Mouse (Mus musculus) heart, postnatal 25 days (tissue): ENCODE results near the gene Calcoco1. TPM values are rescaled to one million over a fixed set of nuclear protein-coding genes. Genes with fewer than 3 reads are reported as not detected.
"Not testable (repeated sequence)": the region's sequence is repeated elsewhere in the genome, so short reads cannot be mapped to it uniquely, and the experiment has no call there.

Experiments
- DNase-seq: peaks from one replicate; pipeline ENCODE4 v3.0.0; 2022; ENCODE audit warnings: low spot score
- intact Hi-C: fragments of 180-260 bp; cut with DNase I; formaldehyde crosslinking; loops from one replicate; pipeline ENCODE4 v1.15.1; 2025
- total RNA-seq, 2 experiments: library from RNA; stranded (reverse); gene quantifications; 2 replicates each; pipeline ENCODE4 v1.2.3; 2021

Gene Calcoco1
- total RNA-seq, 2 experiments from 2014 or later, result 93.5 to 106 TPM

DNA sequence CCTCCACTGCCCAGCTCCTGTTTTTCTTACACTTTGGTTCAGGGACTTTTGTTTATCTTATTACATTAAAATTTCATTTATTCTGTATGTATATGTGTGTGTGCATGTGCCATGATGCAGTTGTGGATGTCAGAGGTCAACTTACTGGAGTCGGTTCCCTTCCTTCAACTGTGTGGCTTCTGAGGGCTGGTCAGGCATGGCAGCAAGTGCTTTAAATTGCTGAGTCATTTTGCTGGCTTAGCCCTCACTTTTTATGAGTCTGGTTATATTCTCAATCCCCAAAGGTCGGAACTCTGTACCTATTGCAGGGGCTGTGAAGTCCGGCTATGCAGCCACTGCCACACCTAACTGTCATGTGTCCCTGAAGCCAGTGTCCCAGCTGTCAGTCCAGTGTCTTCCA lies 19.0 kb downstream of the Calcoco1 start:
- DNase-seq, result no peak

DNA sequence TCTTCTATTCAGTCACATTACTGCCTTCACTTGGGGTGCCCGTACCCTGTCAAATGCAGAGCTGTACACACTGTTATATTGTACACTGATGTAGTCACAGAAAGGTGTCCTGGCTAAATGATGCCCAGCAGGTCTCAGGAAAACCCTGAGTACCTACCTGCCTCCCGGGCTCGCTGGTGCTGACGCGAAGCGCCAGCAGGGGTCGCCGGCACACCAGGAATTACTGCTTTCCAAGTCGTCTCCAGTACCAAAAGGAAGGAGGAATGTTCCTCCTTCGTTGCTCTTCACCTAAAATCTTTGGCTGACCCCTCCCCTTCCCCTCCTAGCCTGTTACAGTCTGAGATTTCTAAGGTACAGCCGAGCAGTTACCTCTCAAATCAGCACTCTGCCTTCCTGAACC lies 23.8 kb downstream of the Calcoco1 start:
- DNase-seq, result no peak
- intact Hi-C loops, result loop anchor here (1.0 to 10.0 kb wide), 2 partner anchors 44 to 257 kb away; partner anchors contain the start of gene Hoxc11

More for the DNA sequence above, 19.0 kb downstream of the Calcoco1 start:
- intact Hi-C loops, result no loop called here

DNA sequence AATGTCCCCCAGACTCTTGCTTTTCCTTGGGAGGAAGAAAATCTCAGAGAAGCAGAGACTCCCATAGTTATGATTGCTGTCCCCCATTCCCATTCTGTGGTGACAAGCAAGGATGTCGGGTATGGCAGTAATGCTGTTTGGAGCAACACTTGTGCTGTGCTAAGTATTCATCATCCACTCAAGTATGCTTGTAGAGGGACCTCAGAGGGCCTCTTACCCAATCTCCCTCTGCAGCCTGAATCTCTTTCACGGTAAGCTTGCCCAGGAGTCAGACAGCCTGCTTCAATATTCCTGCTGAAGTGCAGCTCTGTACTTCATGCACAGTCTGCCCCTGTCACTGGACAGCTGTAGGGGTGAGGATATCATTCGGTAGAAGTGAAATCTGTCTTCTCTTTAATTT lies 25.1 kb downstream of the Calcoco1 start:
- intact Hi-C loops, result loop anchor here (10.0 kb wide), 1 partner anchor 258 kb away; the partner anchor contains the start of gene Hoxc11
- no peak for DNase-seq

DNA sequence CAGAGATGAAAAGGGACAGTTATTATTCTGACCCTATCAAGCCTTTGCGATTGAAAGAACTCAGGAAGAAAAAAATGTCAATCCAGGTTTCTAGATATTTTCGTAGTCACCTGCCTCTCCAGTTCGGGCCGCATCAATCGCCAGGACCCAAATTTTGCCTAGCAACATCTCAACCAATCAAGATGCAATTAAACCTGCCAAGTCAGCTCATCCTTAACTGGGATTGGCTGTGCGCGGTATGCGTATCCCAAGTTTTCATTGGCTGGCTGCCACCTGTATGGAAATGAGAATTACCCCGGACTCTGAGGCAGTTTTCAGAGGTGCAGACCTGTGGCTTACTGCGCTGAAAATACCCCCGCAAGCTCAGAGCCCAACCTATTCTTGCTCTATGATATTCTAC lies 28.4 kb downstream of the Calcoco1 start:
- peak; percentile 17 for DNase-seq
- intact Hi-C loops, result loop anchor here (10.0 kb wide), 1 partner anchor 261 kb away; the partner anchor contains the start of gene Hoxc11

DNA sequence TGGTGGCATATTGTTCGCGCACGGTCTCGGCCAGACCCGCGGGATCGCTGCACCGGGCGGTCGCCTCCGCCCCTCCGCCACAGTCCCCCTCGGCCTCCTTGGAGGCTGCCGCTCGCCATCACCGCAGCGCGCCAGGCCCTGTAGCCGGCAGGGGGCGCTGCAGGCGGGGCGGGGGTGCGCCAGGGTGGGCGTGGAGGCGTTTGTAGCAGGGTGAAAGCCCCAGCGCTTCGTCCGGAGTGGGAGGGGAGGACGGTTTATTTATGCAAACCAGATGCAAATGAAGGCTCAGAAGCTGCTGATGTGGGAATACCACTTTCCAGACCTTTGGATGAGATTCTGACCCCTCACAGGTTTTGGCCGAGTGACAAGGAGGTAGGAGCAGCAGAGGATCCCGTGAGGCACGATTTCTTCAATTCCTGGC lies 29.0 kb downstream of the Calcoco1 start:
- DNase-seq, result peak; percentile 17
- intact Hi-C loops, result loop anchor here (10.0 kb wide), 1 partner anchor 262 kb away; the partner anchor contains the start of gene Hoxc11

DNA sequence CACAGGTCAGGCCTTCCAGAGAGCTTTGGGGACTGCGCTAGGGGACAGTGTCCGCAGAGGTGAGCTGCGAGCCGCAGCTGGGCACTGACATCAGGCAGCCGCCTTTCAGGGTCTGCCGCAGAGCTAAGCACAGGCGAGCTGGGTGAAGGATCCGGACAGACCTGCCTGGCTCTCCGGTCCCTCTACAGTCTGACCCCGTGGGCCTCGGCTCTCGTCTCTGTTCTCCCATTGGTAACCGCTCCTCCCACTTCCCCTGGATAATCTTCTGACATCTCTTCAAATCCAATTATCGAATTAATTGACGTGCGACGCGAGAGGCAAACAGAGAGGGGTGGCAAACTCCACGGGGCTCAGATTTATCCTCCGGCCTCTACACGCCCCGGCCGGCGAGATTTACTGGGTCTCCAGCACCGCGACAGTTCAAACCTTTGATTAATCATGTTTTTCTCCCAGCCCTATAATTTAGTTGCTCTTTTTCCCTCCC lies 29.6 kb downstream of the Calcoco1 start:
- intact Hi-C loops, result loop anchor here (10.0 kb wide), 1 partner anchor 262 kb away; the partner anchor contains the start of gene Hoxc11
- no peak for DNase-seq

DNA sequence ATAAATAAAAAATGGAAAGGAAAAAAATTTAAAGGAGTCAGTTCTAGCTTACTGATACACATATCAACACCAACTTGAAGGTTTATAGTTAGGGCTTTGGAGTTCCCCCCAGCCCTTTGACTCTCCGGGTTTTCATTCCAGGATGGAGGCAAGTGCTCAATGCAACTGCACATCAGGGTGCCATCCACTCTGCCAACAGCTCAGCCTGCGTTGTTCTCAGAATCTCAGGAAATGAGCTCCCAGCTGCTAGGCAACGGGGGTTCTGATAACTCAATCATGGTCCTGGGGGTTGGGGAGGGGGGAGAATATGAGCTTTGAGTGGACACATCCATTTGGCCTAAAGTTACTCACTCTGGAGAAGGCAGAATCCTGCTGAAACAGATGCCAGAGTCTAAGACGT lies 36.2 kb downstream of the Calcoco1 start:
- intact Hi-C loops, result no loop called here
- DNase-seq, result no peak

DNA sequence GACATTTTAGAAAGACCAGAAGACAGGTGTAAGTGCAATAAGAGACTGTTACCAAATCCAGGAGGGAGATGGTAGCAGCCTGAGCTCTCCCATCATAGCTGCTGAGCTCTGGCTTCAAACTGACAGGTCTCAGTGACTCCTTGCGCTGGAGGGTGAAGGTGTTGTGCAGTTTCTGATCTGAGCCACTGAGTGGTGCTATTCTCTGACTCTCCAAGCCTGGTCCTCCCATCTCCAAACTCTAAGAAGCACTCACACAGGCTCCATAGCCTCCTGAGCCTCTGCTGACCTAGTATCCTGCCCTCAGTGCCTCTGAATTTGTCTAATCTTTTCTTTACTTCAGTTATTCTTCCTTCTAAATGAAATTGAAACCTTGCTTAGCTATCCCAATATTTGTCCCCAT lies 38.3 kb downstream of the Calcoco1 start:
- no peak for DNase-seq
- intact Hi-C loops, result no loop called here

DNA sequence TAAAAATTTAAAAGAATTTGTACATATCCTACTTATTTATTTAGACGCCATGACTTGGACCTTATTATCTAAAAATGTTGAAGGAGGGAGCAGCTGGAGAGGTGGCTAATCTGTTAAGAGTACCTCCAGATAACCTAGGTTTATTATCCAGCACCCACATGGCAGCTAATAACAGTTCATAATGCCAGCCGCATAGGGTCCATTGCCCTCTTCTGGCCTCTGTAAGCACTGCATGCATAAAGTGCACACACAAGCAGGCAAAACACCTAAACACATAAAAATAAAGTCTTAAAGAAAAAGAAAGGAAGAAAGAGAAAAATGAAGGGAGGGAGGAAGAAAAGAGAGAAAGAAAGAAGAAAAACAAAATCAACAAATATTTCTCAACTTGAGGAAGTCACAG lies 45.6 kb downstream of the Calcoco1 start:
- no peak for DNase-seq
- intact Hi-C loops, result no loop called here

DNA sequence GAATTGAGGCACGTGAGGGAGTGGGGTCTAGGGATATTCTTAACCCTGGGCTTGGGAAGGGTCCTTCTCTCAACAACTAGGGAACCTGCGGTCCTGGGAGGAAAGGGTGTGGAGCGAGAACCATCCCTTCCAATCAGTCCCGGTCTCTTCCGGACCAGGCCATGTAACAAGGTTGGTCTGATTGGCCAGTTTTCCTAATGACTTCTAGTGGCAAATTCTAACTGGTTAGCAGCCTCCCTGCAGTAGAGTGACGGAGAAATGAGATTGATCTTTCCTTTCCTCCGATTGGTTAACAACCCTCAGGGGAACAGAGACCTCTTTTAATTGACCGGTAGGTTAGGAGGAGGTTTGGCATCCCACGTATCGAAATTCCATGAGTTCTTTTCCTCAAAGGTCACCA lies 48.4 kb downstream of the Calcoco1 start:
- intact Hi-C loops, result no loop called here
- peak; percentile 61 for DNase-seq

DNA sequence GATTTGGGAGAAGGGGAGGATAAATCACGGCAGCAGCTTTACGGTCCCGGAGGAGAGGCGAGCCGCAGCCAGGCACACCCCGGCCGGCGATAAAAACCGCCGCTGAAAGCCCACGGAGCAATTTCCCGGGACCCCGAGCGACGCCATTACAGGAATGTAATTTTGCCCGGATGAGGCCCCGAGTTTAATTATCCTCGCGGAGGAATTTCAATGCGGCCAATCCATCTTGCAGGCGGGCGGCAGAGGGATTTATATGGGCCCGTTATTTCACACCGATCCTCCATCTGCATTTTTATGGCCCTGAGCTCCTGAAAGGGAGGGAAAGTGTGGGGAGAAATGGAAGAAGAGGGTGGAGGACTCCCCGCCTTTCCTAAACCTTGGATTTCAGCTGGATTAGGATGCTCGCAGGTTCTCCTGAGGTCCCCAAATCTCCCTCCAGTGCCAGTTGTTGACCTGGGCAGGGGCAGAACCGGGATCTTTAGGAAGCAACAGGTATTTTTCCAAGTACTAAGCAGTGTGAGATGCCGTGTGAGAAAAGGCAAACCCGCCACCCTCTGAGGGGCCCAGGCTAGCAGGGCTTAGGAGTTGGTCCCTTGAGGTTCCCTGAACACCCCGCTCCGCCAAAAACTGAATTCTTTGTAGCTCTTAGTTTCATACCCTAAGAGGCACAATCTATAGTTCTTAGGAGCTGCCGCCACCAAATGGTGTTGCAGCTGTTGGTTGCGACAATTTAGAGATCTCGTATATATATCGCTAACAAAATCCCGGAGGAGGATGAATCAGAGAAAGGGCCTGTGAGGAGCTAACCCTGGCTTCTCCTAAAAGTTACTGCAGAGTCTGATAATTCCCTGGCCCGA lies 49.5 kb downstream of the Calcoco1 start, which contains the start of gene Atp5g2:
TSS of gene Atp5g2 (minus strand) at position 138 of the 857 bp plus-strand sequence.
- DNase-seq, result peak; percentile 20
- intact Hi-C loops, result no loop called here

DNA sequence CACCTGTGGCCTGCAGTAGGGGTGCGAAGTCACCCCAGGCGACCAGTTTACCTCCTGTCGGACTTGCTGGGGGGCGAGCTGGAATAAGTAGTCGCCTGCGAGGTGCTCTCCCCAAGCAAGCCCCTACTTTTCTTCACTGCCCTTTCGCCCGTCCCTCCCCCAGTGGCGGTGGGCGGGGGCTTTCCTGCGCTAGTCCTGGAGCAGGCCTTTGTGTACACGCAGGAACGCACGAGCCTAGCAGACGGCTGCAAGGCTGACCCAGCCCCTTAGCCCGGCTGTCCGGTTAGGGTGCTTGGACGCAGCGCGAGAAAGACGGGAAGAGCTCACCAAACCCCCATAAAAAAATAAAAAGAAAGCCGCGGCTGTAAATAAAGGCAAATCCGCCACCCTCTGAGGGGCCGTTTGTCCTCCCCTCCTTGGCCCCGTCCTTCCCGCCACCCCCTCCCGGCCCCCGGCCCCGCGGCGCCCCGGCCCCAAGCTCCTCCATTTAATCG lies 50.2 kb downstream of the Calcoco1 start:
- DNase-seq, result peak; percentile 83
- intact Hi-C loops, result loop anchor here (2.0 kb wide), 1 partner anchor 47 kb away; the partner anchor contains the start of genes Atf7 and Gm28047

DNA sequence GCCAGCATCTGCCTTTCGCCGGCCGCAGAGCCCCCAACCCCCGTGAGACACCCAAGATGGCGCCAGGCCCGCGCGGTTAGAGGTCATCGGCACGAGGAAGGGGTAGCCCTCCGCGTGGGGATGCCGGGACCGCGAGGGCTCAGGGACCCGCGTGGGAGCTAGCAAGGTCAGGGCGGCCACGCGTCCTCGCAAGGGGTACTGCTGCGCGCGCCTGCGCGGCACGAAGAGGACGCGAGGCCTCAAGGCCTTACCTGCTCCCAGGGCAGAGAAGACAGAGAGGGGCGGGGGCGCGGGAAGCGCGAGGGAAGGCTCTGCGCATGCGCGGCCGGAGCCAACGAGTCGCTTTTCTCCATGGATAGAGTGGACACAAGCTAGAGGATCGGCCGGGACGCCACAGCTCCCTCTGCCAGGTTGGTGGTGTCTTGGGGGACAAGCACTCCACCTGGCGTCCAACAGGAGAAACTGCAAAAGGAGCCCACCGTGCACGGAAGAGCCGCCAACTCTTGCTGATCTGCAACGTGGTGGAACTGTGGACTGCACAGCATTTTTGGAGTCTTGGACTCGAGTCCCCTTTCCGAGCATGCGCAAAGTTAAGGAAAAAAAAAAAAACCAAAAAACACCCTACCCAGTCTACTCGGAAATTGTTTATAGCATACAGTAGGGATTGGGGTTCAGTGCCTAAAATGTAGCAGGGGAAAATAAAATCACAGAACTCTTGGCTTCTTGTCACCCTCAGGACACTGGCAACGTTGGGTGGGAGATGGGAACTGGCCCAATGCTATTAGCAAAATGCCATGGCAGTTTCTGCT lies 51.0 kb downstream of the Calcoco1 start:
- intact Hi-C loops, result loop anchor here (2.0 kb wide), 1 partner anchor 46 kb away; the partner anchor contains the start of genes Atf7 and Gm28047

DNA sequence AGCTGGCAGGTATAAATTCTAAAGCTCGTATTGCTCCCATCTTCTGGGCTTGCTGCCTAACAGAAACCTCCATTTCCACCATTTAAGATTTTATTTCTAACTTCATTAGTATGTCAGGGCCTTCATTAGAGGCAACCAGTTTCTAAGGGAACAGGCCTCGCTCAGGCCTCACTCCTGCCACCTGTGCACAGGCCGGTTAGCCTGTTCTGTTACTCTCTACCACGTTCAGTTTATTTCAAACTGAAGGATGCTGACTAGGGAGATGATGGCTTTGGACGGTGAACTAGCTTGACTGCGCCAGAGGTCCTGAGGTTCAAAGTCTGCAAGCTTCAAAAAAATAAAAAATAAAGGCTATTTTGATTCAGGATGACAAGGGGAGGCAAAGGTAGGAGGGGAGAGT lies 51.7 kb downstream of the Calcoco1 start:
- DNase-seq, result no peak
- intact Hi-C loops, result loop anchor here (2.0 kb wide), 1 partner anchor 45 kb away; the partner anchor contains the start of genes Atf7 and Gm28047

More for the DNA sequence above, 51.0 kb downstream of the Calcoco1 start:
- peak; percentile 96 for DNase-seq

DNA sequence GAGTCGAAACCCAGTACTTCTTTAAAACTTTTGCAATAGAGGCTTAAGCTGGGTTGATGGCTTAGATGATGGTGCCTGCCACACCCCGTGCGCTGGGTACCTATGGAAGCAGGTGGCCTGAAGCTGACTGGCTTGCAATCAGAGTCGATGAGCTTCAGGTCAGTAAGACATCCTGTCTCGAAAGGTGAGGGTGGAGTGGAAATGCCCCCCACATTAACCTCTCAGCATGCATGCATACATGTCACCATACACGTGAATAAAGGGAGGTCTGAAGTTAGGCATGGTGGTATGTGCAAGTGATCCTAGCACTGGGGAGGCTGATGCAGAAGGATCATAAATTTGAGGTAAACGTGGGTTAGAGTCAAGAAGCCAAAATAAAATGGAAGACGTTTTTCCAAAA lies 52.4 kb downstream of the Calcoco1 start:
- intact Hi-C loops, result loop anchor here (5.0 kb wide), 2 partner anchors 77 to 112 kb away; no protein-coding TSS in a partner anchor
- no peak for DNase-seq

DNA sequence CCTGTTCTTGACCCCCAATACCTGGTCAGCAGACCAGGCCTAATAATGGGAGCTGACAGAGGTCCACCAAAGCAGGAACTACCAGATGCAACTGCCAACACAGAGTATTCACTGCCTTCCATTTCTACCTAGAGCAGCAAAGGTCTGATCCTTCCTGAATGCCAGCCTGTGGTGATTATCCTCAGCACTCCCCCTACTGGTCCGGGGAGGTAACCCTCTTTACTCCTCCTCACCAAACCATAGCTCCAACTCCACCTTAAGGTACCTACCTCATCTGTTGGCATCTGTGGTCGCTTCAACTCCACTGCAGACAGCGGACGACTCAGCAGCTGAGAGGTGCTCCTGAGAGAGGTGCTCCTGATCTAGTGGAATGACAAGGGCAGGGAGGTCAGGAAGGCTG lies 56.5 kb downstream of the Calcoco1 start:
- no peak for DNase-seq
- intact Hi-C loops, result loop anchor here (5.0 kb wide), 2 partner anchors 73 to 108 kb away; no protein-coding TSS in a partner anchor

DNA sequence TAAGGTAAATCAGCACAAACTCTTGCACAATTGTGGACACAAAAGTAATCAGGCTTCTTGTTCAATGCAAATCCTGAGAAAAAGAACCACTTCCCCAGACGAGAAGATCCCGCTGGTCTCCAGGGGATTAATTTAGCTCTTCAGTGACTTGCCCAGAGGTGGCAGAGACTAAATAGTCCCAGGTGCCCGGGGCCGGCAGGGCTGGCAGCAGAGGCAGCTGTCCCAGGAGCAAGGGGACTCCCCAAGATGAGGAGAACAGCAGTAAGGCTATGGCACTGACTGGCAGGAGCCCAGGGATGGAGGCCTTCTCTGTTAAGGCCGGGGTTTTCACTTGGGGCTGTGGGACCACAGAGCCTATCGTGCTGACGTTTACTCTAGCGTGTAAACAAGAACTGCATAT lies 58.2 kb downstream of the Calcoco1 start:
- no peak for DNase-seq
- intact Hi-C loops, result no loop called here

DNA sequence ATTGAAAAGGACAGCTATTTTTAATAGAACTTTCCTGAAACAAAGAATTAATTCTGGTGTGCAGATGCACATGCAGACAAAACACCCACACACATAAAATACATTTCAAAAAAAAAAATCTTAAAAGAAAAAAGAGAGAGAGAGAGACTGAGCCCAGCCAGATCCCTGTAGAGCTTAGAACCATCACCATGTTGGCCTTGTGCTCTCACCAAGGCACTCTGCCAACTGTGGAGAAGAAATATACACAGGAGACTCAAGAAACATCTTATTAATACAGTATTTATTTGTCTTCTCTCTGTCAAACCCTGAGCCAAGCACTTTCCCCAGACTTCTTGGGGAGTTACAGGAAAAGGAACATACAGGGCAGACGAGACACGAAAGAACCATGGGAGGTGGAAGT lies 59.4 kb downstream of the Calcoco1 start:
- intact Hi-C loops, DNase-seq: not testable (repeated sequence)

DNA sequence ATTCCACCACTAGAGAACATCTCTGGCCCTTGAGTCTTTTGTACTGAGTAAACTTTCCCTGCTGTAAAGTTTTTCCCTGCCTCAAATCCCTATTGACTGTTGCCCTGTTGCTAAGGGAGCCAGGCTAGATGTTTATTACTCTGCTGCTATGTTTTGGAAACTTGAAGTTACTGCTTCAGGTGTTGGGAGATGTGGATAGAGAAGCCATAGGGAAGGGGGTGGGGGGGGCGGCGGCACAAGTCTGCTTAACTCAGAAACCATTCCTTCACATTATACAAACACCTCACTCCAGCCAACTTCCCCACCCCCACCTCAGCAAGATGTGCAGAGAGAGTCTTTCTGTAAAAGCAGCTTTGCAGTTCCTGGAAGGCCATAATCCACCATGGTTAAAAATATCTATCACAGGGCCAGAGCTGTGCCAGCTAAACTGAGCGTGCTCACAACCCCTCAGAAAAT lies 64.0 kb downstream of the Calcoco1 start:
- intact Hi-C loops, result loop anchor here (5.0 kb wide), 1 partner anchor 36 kb away; no protein-coding TSS in a partner anchor
- no peak for DNase-seq
